Mouse (Mus musculus) neural tube, embryonic 12.5 days (tissue): ENCODE measurements around the gene Gstp3. TPM values are rescaled to one million over a fixed set of nuclear protein-coding genes. Genes with fewer than 3 reads are reported as not detected.

ENCODE experiments used
- ATAC-seq: fragments of 200-750 bp; cut with Nextera tagmentation; 2 replicates; pipeline ENCODE4 v1.8.0; 2017; ENCODE audit warnings: low read depth, mild to moderate bottlenecking, moderate TSS enrichment, moderate library complexity; ENCODE audit not compliant: low FRiP score
- H3K27ac ChIP-seq: fragments of 300-500 bp; sonication (generic); 2 replicates; pipeline ENCODE4 v1.5.1; 2016
- H3K27me3 ChIP-seq: fragments of 300-500 bp; sonication (generic); replicated peaks from 2 replicates; pipeline ENCODE4 v1.6.1; 2016; ENCODE audit warnings: mild to moderate bottlenecking
- H3K36me3 ChIP-seq: fragments of 300-500 bp; sonication (generic); 2 replicates; pipeline ENCODE4 v1.6.1; 2016; ENCODE audit warnings: mild to moderate bottlenecking
- H3K4me1 ChIP-seq: fragments of 300-500 bp; sonication (generic); 2 replicates; pipeline ENCODE4 v1.6.1; 2016
- H3K4me2 ChIP-seq: fragments of 300-500 bp; sonication (generic); replicated peaks from 2 replicates; pipeline ENCODE4 v1.6.1; 2016; ENCODE audit warnings: mild to moderate bottlenecking
- H3K4me3 ChIP-seq: fragments of 300-500 bp; sonication (generic); 2 replicates; pipeline ENCODE4 v1.5.1; 2016
- H3K9ac ChIP-seq: fragments of 300-500 bp; sonication (generic); 2 replicates; pipeline ENCODE4 v1.6.1; 2016; ENCODE audit warnings: mild to moderate bottlenecking
- H3K9me3 ChIP-seq: fragments of 300-500 bp; sonication (generic); 2 replicates; pipeline ENCODE4 v1.6.1; 2016; ENCODE audit warnings: mild to moderate bottlenecking
- WGBS: fragments of 180-500 bp; shearing (Covaris S2); methylation state at CpG from one replicate; pipeline ENCODE4 v1.1.7; 2016; 5-methylcytosine and 5-hydroxymethylcytosine counted together
- polyA plus RNA-seq: library from polyadenylated mRNA; unstranded; fragments of >200 nt; fragmentation: Nextera tagmentation; extraction: Ambion mirVana; gene quantifications from 2 replicates; pipeline ENCODE4 v1.2.1, GENCODE M21; 2016

Gene Gstp3
- polyA plus RNA-seq, 1 experiment from 2014 or later: not detected

GRCm38 (mm10) chr19:4088146-4088545 is 28.8 kb upstream of the Gstp3 start:
- Histone ChIP-seq H3K27ac (no peak overlapping the region), H3K27me3 (no peaks in the 10 kb centered on the region; the same call in 1 of the 2 replicates), H3K4me2 (no peak overlapping the region), H3K9me3 (no peaks in the 10 kb centered on the region), H3K36me3 (no peaks in the 10 kb centered on the region), H3K9ac (no peak overlapping the region), H3K4me3 (no peak overlapping the region), H3K4me1 (no peaks in the 10 kb centered on the region)
- no peak for ATAC-seq
- WGBS: 56% methylated on average over 5 of the region's 5 CpGs

- Histone ChIP-seq H3K36me3 (no peaks in the 10 kb centered on the region), H3K4me3 (no peak overlapping the region), H3K4me1 (no peaks in the 10 kb centered on the region), H3K9ac (no peak overlapping the region), H3K4me2 (no peak overlapping the region), H3K27me3 (no peaks in the 10 kb centered on the region; the same call in 1 of the 2 replicates), H3K9me3 (no peaks in the 10 kb centered on the region), H3K27ac (no peak overlapping the region)
- 88% methylated on average over 5 of the region's 5 CpGs for WGBS
- ATAC-seq: no peak
These were observed 27.7 kb upstream of the Gstp3 start for GRCm38 (mm10) chr19:4087090-4087489.

- Histone ChIP-seq H3K27ac (no peak overlapping the region), H3K4me1 (no peaks in the 10 kb centered on the region), H3K9me3 (no peaks in the 10 kb centered on the region), H3K4me3 (no peak overlapping the region), H3K27me3 (no peaks in the 10 kb centered on the region; the same call in 1 of the 2 replicates), H3K9ac (no peak overlapping the region), H3K4me2 (no peak overlapping the region), H3K36me3 (no peaks in the 10 kb centered on the region)
- no peak for ATAC-seq
- WGBS: 94% methylated on average over 15 of the region's 15 CpGs
These were observed 26.8 kb upstream of the Gstp3 start for GRCm38 (mm10) chr19:4086156-4086555.

GRCm38 (mm10) chr19:4084984-4085383 is 25.6 kb upstream of the Gstp3 start:
- no peaks in the 10 kb centered on the region for H3K36me3 ChIP-seq
- no peak overlapping the region for H3K27ac ChIP-seq
- H3K9ac ChIP-seq: no peak overlapping the region
- no peaks in the 10 kb centered on the region for H3K9me3 ChIP-seq
- no peak for ATAC-seq
- 93% methylated on average over 1 of the region's 1 CpGs for WGBS
- no peaks in the 10 kb centered on the region for H3K4me1 ChIP-seq
- H3K27me3 ChIP-seq: no peaks in the 10 kb centered on the region; the same call in 1 of the 2 replicates
- no peak overlapping the region for H3K4me2 ChIP-seq
- no peak overlapping the region for H3K4me3 ChIP-seq

- no peak overlapping the region for H3K4me2 ChIP-seq
- no peak for ATAC-seq
- no peaks in the 10 kb centered on the region; the same call in 1 of the 2 replicates for H3K27me3 ChIP-seq
- H3K9ac ChIP-seq: no peak overlapping the region
- H3K4me1 ChIP-seq: no peaks in the 10 kb centered on the region
- no peaks in the 10 kb centered on the region for H3K36me3 ChIP-seq
- 29% methylated on average over 8 of the region's 8 CpGs for WGBS
- H3K9me3 ChIP-seq: no peaks in the 10 kb centered on the region
- no peak overlapping the region for H3K27ac ChIP-seq
- H3K4me3 ChIP-seq: no peak overlapping the region
These were observed 24.5 kb upstream of the Gstp3 start for GRCm38 (mm10) chr19:4083826-4084225.

- H3K9me3 ChIP-seq: no peaks in the 10 kb centered on the region
- H3K4me3 ChIP-seq: no peak overlapping the region
- no peak overlapping the region for H3K9ac ChIP-seq
- H3K27me3 ChIP-seq: no peaks in the 10 kb centered on the region; the same call in 1 of the 2 replicates
- no peaks in the 10 kb centered on the region for H3K4me1 ChIP-seq
- WGBS: 85% methylated on average over 7 of the region's 7 CpGs
- no peak for ATAC-seq
- no peak overlapping the region for H3K27ac ChIP-seq
- no peaks in the 10 kb centered on the region for H3K36me3 ChIP-seq
- no peak overlapping the region for H3K4me2 ChIP-seq
These were observed 23.9 kb upstream of the Gstp3 start for GRCm38 (mm10) chr19:4083316-4083715.

GRCm38 (mm10) chr19:4082219-4082965 is 23.0 kb upstream of the Gstp3 start:
- Histone ChIP-seq H3K36me3 (no peaks in the 10 kb centered on the region), H3K9ac (no peak overlapping the region), H3K4me2 (no peak overlapping the region), H3K27ac (no peak overlapping the region), H3K4me1 (no peaks in the 10 kb centered on the region), H3K4me3 (no peak overlapping the region), H3K27me3 (no peaks in the 10 kb centered on the region; the same call in 1 of the 2 replicates), H3K9me3 (no peaks in the 10 kb centered on the region)
- ATAC-seq: no peak
- 87% methylated on average over 11 of the region's 11 CpGs for WGBS

- H3K27me3 ChIP-seq: no peaks in the 10 kb centered on the region; the same call in 1 of the 2 replicates
- no peak within 1 kb of the TSS for H3K4me2 ChIP-seq
- no peak within 1 kb of the TSS for H3K4me3 ChIP-seq
- 58% methylated on average over 3 of the region's 3 CpGs for WGBS
- no peaks in the 10 kb centered on the region for H3K36me3 ChIP-seq
- H3K9ac ChIP-seq: no peak within 1 kb of the TSS
- H3K4me1 ChIP-seq: no peaks in the 10 kb centered on the region
- no peaks in the 10 kb centered on the region for H3K9me3 ChIP-seq
- H3K27ac ChIP-seq: no peak within 1 kb of the TSS
- ATAC-seq: no peak
These were observed 22.0 kb upstream of the Gstp3 start, which contains the start of gene Cabp2 for GRCm38 (mm10) chr19:4081394-4081793. Cabp2 (plus strand) TSS chr19:4081578.

GRCm38 (mm10) chr19:4080511-4081009 is 21.2 kb upstream of the Gstp3 start:
- Histone ChIP-seq H3K27ac (no peak overlapping the region), H3K4me3 (no peak overlapping the region), H3K27me3 (no peaks in the 10 kb centered on the region; the same call in 1 of the 2 replicates), H3K4me2 (no peak overlapping the region), H3K36me3 (no peaks in the 10 kb centered on the region), H3K9ac (no peak overlapping the region), H3K9me3 (no peaks in the 10 kb centered on the region), H3K4me1 (no peaks in the 10 kb centered on the region)
- ATAC-seq: no peak
- WGBS: 69% methylated on average over 8 of the region's 8 CpGs

- no peaks in the 10 kb centered on the region for H3K36me3 ChIP-seq
- WGBS: 79% methylated on average over 1 of the region's 1 CpGs
- no peak overlapping the region for H3K27ac ChIP-seq
- no peaks in the 10 kb centered on the region for H3K9me3 ChIP-seq
- H3K4me2 ChIP-seq: no peak overlapping the region
- H3K9ac ChIP-seq: no peak overlapping the region
- ATAC-seq: no peak
- no peaks in the 10 kb centered on the region; the same call in 1 of the 2 replicates for H3K27me3 ChIP-seq
- no peaks in the 10 kb centered on the region for H3K4me1 ChIP-seq
- H3K4me3 ChIP-seq: no peak overlapping the region
These were observed 20.2 kb upstream of the Gstp3 start for GRCm38 (mm10) chr19:4079594-4079993.

GRCm38 (mm10) chr19:4075531-4075930 is 16.2 kb upstream of the Gstp3 start:
- 88% methylated on average over 1 of the region's 1 CpGs for WGBS
- no peak overlapping the region for H3K4me3 ChIP-seq
- H3K27me3 ChIP-seq: no peaks in the 10 kb centered on the region
- H3K36me3 ChIP-seq: no peaks in the 10 kb centered on the region
- no peak overlapping the region for H3K4me2 ChIP-seq
- H3K27ac ChIP-seq: no peak overlapping the region
- ATAC-seq: no peak
- no peak overlapping the region for H3K9ac ChIP-seq
- H3K4me1 ChIP-seq: no peaks in the 10 kb centered on the region
- no peaks in the 10 kb centered on the region for H3K9me3 ChIP-seq

- H3K36me3 ChIP-seq: no peaks in the 10 kb centered on the region
- ATAC-seq: no peak
- 72% methylated on average over 6 of the region's 6 CpGs for WGBS
These were observed 13.5 kb upstream of the Gstp3 start for GRCm38 (mm10) chr19:4072706-4073424.

More at GRCm38 (mm10) chr19:4072706-4073424, 13.5 kb upstream of the Gstp3 start:
- Histone ChIP-seq H3K4me3 (no peak overlapping the region), H3K9ac (no peak overlapping the region), H3K4me2 (no peak overlapping the region), H3K27ac (no peak overlapping the region), H3K4me1 (no peaks in the 10 kb centered on the region), H3K27me3 (no peaks in the 10 kb centered on the region), H3K9me3 (no peaks in the 10 kb centered on the region)
